Mouse (Mus musculus) liver, embryonic 13.5 days (tissue): ENCODE data around the gene Odf2l. TPM values are rescaled to one million over a fixed set of nuclear protein-coding genes. Genes with fewer than 3 reads are reported as not detected.
A peak's percentile ranks its signal among the peaks of the same experiment; 100 is the strongest.

Experiments
- ATAC-seq: fragments of 200-750 bp; cut with Nextera tagmentation; 2 replicates; pipeline ENCODE4 v1.8.0; 2017; ENCODE audit warnings: low read depth, mild to moderate bottlenecking, moderate number of reproducible peaks, moderate library complexity
- DNase-seq: peaks from one replicate; pipeline ENCODE4 v3.0.0; 2022
- H3K27ac ChIP-seq: fragments of 300-500 bp; sonication (generic); 2 replicates; pipeline ENCODE4 v1.5.1; 2015; ENCODE audit warnings: moderate library complexity, mild to moderate bottlenecking, inconsistent platforms
- H3K27me3 ChIP-seq: fragments of 300-500 bp; sonication (generic); 2 replicates; pipeline ENCODE4 v1.6.1; 2015; ENCODE audit warnings: mild to moderate bottlenecking, inconsistent platforms
- H3K36me3 ChIP-seq: fragments of 300-500 bp; sonication (generic); 2 replicates; pipeline ENCODE4 v1.6.1; 2015; ENCODE audit warnings: mild to moderate bottlenecking, inconsistent platforms
- H3K4me1 ChIP-seq: fragments of 300-500 bp; sonication (generic); replicated peaks from 2 replicates; pipeline ENCODE4 v1.6.1; 2015; ENCODE audit warnings: inconsistent platforms
- H3K4me2 ChIP-seq: fragments of 300-500 bp; sonication (generic); 2 replicates; pipeline ENCODE4 v1.6.1; 2015; ENCODE audit warnings: inconsistent platforms, mild to moderate bottlenecking, moderate library complexity
- H3K4me3 ChIP-seq: fragments of 300-500 bp; sonication (generic); replicated peaks from 2 replicates; pipeline ENCODE4 v1.5.1; 2015; ENCODE audit warnings: mild to moderate bottlenecking, inconsistent platforms
- H3K9ac ChIP-seq: fragments of 300-500 bp; sonication (generic); 2 replicates; pipeline ENCODE4 v1.6.1; 2015; ENCODE audit warnings: mild to moderate bottlenecking, inconsistent platforms
- H3K9me3 ChIP-seq: fragments of 300-500 bp; sonication (generic); replicated peaks from 2 replicates; pipeline ENCODE4 v1.6.1; 2016; ENCODE audit warnings: inconsistent platforms
- WGBS: fragments of 180-500 bp; shearing (Covaris S2); methylation state at CpG from one replicate; pipeline ENCODE4 v1.1.7; 2015; ENCODE audit not compliant: insufficient replicate concordance; 5-methylcytosine and 5-hydroxymethylcytosine counted together
- polyA plus RNA-seq: library from polyadenylated mRNA; unstranded; fragments of >200 nt; fragmentation: Nextera tagmentation; extraction: Ambion mirVana; gene quantifications from 2 replicates; pipeline ENCODE4 v1.2.1, GENCODE M21; 2015

Gene Odf2l
- polyA plus RNA-seq, 1 experiment from 2014 or later, result 7.9 TPM

DNA sequence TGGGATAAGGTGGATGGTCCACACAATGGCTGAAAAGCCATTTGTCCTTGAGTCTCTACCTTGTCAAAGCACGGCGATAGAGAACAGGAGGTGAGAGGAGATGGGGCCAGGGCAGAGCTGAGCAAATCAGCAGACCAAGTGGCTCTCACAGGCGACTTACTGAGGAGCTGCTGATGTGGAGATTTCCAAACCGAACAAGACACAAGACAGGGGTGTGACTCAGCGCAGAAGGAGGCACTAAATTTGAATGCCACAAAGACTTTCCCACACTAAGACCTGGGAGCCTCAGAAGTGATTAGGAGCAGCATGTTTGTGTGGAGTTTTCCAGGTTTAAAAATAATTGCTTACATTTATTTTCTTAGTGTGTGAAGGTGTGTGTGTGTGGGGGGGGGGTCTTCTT, 14.6 kb upstream of the Odf2l start:
- ATAC-seq, result no peak

DNA sequence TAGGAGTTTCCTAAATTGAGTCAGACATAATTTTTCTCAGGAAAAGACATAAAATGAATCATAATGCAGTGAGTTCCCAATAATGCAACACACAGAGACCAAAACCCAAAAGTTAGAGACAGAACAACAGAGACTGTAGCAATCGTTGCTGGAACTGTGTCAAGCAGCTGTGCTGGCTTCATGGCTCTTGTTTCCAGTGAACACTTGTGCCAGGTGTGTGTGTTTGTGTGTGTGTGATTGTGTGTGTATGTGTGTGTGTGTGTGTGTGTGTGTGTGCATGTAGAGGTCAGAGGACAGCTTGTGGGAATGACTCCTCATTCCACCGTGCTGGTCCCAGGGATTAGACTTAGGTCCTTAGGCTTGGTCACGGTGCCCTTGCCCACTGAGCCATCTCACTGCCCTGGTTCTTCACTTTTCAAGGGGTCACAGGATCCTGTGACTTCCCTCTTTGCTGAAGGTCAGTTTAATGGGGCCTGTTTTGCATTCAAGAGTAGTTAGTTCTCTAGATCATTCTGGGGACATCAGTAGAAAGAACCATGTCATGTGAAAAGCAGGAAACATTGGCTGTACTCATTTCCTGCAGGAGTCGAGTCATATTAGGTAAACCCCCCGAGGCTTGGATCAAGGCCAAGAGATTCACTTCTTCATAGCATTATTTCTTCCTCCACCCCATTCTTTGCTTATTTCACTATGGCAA, 13.2 kb upstream of the Odf2l start:
- DNase-seq (no peak), ATAC-seq (no peak)
- Histone ChIP-seq H3K9ac (no peak overlapping the region), H3K4me2 (no peak overlapping the region), H3K36me3 (no peaks in the 10 kb centered on the region), H3K4me1 (no peaks in the 10 kb centered on the region), H3K4me3 (no peak overlapping the region), H3K27me3 (no peaks in the 10 kb centered on the region), H3K9me3 (no peaks in the 10 kb centered on the region; the same call in 1 of the 2 replicates), H3K27ac (no peak overlapping the region)
- WGBS, result 36% methylated on average over 5 of the region's 5 CpGs

More for the DNA sequence above, 14.6 kb upstream of the Odf2l start:
- no peaks in the 10 kb centered on the region; the same call in 1 of the 2 replicates for H3K9me3 ChIP-seq
- H3K4me2 ChIP-seq, result no peak overlapping the region
- no peaks in the 10 kb centered on the region for H3K36me3 ChIP-seq
- H3K4me1 ChIP-seq, result no peaks in the 10 kb centered on the region
- no peaks in the 10 kb centered on the region for H3K27me3 ChIP-seq
- no peak overlapping the region for H3K9ac ChIP-seq
- H3K27ac ChIP-seq, result no peak overlapping the region
- WGBS, result 35% methylated on average over 5 of the region's 5 CpGs
- no peak overlapping the region for H3K4me3 ChIP-seq
- DNase-seq, result no peak

DNA sequence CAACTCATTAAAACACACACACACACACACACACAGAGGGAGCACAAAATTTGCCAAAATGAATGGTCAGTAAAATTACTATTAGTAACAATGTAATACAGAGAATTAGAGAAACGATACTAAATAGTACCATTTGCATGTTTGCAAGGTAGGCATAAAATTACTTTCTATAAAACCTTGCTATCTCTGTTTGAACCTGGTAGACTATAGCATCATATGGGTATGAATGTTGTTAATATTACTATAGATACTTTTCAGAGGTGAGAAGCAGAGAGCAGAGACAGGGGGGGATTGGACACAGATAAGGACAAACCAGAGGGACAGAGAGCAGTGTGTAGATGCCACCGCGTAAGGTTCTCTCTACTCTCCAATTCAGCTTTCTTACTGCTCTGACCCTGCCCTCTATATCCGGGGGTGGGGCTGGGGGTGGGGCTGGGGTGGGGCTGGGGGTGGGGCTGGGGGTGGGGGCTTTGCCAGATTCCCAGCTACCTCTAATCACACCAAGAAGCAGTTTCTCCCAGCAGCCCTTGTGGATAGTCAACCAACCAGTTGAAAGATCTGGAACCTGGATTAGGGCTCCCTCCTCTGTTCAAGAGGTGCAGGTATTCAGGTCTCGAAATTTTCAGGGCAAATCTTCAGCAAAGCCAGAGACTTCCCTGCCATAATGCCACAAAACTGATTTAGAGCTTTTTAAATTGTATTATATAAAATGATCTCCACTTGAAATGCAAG, 12.4 kb upstream of the Odf2l start:
- no peak overlapping the region for H3K4me3 ChIP-seq
- ATAC-seq, result peak; percentile 36; the same call in 1 of the 2 replicates
- WGBS, result 58% methylated on average over 5 of the region's 5 CpGs

DNA sequence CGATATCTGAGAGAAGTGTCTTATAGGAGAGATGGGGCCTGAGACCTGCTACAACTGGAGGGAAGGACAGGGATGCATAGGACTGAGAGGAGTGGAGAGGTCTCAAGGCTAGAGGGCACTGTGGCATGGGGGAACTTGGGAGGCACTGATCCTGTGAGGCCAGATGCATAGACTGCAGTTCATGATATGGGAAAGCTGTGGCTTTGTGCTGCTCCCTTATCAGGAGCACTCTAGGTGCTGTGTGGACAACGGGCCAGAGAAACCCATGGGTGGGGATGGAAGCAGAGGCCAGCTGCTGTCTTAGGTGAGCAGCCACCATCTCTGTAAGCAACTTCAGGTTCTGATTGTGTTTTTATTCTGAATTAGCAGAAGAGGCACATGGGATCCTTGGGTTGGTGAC, 3.2 kb upstream of the Odf2l start:
- Histone ChIP-seq H3K4me1 (peaks cover 26% of the 10 kb centered on the region), H3K9ac (no peak overlapping the region), H3K27ac (no peak overlapping the region), H3K36me3 (no peaks in the 10 kb centered on the region), H3K27me3 (no peaks in the 10 kb centered on the region), H3K4me3 (no peak overlapping the region), H3K9me3 (no peaks in the 10 kb centered on the region), H3K4me2 (no peak overlapping the region)
- ATAC-seq, result peak; percentile 6; the same call in 1 of the 2 replicates
- DNase-seq, result peak; percentile 4
- 46% methylated on average over 2 of the region's 2 CpGs for WGBS

More for the DNA sequence above, 12.4 kb upstream of the Odf2l start:
- Histone ChIP-seq H3K36me3 (no peaks in the 10 kb centered on the region), H3K9me3 (no peaks in the 10 kb centered on the region; the same call in 1 of the 2 replicates), H3K27me3 (no peaks in the 10 kb centered on the region), H3K27ac (no peak overlapping the region), H3K4me1 (no peaks in the 10 kb centered on the region), H3K4me2 (no peak overlapping the region), H3K9ac (no peak overlapping the region)
- DNase-seq, result no peak

DNA sequence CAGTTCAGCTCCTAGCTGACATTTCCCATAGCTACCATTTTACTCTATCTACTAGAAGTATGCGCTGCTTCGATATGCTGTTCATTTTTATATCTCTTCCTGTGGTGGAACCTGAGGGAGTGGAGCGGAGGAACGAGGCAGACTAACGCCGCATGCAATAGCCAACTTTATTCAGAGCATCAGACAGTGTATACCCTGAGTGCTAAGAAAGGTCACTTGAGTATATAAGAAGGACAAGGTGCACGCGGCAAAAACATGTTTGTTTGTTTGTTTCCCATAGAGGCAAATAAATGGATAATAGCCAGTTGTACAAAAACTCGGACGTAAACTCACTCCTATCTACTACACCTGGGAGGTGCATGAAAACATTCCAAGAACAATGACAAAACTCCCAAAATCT, 751 bp upstream of the Odf2l start:
- no peak for ATAC-seq
- H3K4me1 ChIP-seq, result peaks cover 26% of the 10 kb centered on the region
- H3K4me3 ChIP-seq, result peak overlapping the region; percentile 77
- H3K9ac ChIP-seq, result peak overlapping the region; percentile 47; the same call in 1 of the 2 replicates
- DNase-seq, result no peak
- no peaks in the 10 kb centered on the region for H3K27me3 ChIP-seq
- H3K9me3 ChIP-seq, result no peaks in the 10 kb centered on the region
- 75% methylated on average over 10 of the region's 10 CpGs for WGBS
- peak overlapping the region; percentile 73 for H3K4me2 ChIP-seq
- H3K27ac ChIP-seq, result no peak overlapping the region
- H3K36me3 ChIP-seq, result no peaks in the 10 kb centered on the region

DNA sequence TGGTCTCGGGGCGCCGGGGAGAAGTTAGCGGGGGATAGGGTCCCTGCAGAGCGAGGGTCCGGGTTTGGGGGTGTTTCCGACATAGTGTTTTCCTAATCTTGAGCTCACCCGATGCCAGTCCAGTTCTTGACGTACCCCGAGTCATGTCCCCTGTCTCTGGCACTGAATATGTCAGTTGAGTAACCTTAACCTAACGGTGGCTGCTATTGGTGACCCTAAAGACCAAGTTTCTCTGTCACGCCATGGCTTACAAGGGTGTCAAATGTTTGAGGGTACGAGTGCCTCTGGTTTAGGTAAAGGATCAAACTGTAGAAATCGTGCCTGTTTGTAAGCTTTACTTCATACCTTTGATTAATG, 592 bp downstream of the Odf2l start:
- H3K9ac ChIP-seq, result peak overlapping the region; percentile 82
- no peaks in the 10 kb centered on the region for H3K9me3 ChIP-seq
- no peaks in the 10 kb centered on the region for H3K27me3 ChIP-seq
- peak; percentile 14 for ATAC-seq
- peak overlapping the region; percentile 73 for H3K4me2 ChIP-seq
- peaks cover 26% of the 10 kb centered on the region for H3K4me1 ChIP-seq
- no peak for DNase-seq
- H3K4me3 ChIP-seq, result peak overlapping the region; percentile 77
- H3K36me3 ChIP-seq, result no peaks in the 10 kb centered on the region
- H3K27ac ChIP-seq, result peak overlapping the region; percentile 84
- 6% methylated on average over 14 of the region's 14 CpGs for WGBS

DNA sequence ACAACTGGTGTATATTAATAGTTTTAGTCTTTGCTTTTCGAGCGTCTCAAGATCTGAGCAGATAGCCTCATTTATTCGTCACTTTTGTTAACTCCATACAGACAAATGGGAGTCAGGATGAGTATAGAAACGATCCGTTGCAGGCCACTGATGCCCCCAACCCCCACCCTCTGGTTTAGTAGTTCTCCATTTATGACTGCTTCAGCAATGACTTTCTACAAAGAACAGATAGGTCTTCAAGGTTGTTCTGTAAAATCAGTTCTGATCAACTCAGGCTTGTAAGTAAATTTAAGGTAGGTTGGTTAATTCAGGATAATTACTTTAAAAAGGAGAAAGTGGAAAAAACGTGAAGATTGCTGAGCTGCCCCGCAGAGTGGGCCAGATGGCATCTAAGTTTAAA, 1.0 kb downstream of the Odf2l start:
- ATAC-seq, result no peak
- no peaks in the 10 kb centered on the region for H3K27me3 ChIP-seq
- no peaks in the 10 kb centered on the region for H3K9me3 ChIP-seq

DNA sequence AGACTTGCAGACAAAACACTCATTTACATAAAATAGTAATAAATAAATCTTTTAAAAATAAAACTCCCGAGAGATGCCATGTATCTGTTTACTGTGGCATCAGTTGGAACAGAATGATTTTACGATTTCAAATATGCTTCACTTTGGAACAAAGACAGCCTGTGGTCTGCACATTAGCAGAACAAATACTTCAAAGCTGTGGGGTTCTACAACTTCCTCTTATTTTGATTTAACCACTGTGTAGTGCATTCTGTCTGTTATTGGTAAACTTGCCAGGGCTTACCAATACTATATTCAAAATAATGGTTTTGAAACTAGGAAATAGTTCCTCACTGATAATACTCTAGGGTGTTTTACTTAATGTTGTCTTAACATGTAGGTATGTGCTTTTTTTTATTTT, 8.2 kb downstream of the Odf2l start:
- no peak for ATAC-seq
- Histone ChIP-seq H3K4me3 (no peak overlapping the region), H3K36me3 (peaks cover 3% of the 10 kb centered on the region; the same call in 1 of the 2 replicates), H3K9ac (no peak overlapping the region), H3K4me1 (no peaks in the 10 kb centered on the region), H3K4me2 (no peak overlapping the region), H3K27ac (no peak overlapping the region), H3K27me3 (no peaks in the 10 kb centered on the region), H3K9me3 (no peaks in the 10 kb centered on the region)
- WGBS, result 80% methylated on average over 2 of the region's 2 CpGs
- DNase-seq, result no peak

More for the DNA sequence above, 1.0 kb downstream of the Odf2l start:
- Histone ChIP-seq H3K9ac (peak overlapping the region; percentile 82), H3K4me1 (peaks cover 26% of the 10 kb centered on the region), H3K36me3 (no peaks in the 10 kb centered on the region), H3K27ac (no peak overlapping the region), H3K4me2 (peak overlapping the region; percentile 73), H3K4me3 (peak overlapping the region; percentile 77)
- DNase-seq, result no peak
- WGBS, result 59% methylated on average over 7 of the region's 7 CpGs

DNA sequence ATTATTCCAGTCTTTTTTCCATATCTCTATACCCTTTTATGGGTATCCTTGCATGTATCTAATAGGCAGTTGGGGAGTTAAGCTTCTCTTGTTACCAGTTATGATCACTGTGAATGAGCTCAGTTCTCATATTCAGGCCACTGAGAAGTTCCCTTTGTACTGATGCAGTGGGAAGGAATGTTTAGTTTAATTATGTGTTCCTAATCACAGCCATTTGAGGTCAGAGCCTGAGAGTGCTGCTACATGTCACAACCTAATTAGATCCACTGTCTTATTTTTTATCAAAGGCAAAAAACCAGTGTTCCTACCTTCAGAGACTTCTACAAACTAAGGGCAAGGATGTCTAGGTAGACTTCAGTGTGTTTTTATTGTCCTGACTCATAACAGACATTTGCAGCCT, 11.0 kb downstream of the Odf2l start:
- no peak for ATAC-seq
- Histone ChIP-seq H3K4me3 (no peak overlapping the region), H3K27me3 (no peaks in the 10 kb centered on the region), H3K27ac (no peak overlapping the region), H3K4me1 (no peaks in the 10 kb centered on the region), H3K36me3 (peaks cover 16% of the 10 kb centered on the region), H3K9me3 (no peaks in the 10 kb centered on the region), H3K9ac (no peak overlapping the region), H3K4me2 (no peak overlapping the region)
- DNase-seq, result no peak

DNA sequence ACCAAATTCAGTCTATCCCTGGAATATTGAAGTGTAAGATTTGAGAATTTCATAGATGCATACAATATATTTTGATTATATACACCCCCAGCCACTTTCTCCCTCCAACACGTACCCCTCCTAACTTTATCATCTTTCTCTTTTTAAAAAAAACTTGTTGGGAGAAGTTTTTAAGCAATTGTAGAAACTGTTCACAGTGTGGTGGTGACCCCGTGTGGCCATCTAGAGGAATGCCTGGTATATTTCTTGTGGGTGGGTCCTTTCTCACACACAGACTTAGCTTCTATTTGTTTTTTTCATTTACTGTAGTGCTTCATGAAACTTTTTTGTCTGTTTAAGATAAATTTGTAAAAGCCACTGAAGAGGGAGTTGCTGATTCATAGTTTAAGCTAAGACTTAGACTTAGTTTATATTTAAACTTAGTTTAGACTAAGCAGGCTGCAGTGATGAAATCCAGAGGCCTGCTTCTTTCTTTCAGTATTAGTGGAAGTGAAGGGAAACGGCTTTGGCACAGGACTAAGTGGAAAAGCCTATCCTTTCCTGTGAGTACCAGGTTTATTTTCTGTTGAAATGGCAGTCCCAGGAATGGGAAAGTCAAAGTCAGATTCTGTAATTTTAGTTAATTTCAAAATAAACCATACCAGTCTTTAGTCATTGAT, 13.0 kb downstream of the Odf2l start:
- Histone ChIP-seq H3K9ac (no peak overlapping the region), H3K27me3 (no peaks in the 10 kb centered on the region), H3K4me1 (no peaks in the 10 kb centered on the region), H3K4me2 (no peak overlapping the region), H3K36me3 (peaks cover 16% of the 10 kb centered on the region), H3K9me3 (no peaks in the 10 kb centered on the region), H3K27ac (no peak overlapping the region), H3K4me3 (no peak overlapping the region)
- 16% methylated on average over 3 of the region's 3 CpGs for WGBS
- ATAC-seq, result no peak
- no peak for DNase-seq

DNA sequence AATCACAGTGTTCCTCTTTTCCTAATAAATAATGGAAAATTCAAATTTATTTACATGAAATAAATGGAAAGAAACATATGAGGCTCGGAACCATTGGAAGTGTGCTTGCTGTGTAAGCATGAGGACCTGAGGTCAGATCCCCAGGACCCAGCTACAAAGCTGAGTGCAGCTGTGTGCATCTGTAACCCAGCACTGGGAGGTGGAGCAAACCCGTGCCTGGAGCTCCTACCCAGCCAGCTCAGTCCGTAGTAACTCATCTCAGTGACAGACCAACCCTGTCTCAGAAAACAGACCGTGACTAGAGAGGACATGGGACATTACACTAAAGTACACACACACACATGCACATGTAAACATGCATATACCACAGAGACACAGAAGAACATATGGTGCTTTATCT, 21.8 kb downstream of the Odf2l start:
- DNase-seq, result no peak
- Histone ChIP-seq H3K9me3 (no peaks in the 10 kb centered on the region), H3K4me2 (no peak overlapping the region), H3K9ac (no peak overlapping the region), H3K27me3 (no peaks in the 10 kb centered on the region), H3K4me3 (no peak overlapping the region), H3K27ac (no peak overlapping the region), H3K4me1 (no peaks in the 10 kb centered on the region), H3K36me3 (no peaks in the 10 kb centered on the region; the same call in 1 of the 2 replicates)
- ATAC-seq, result no peak
- 74% methylated on average over 4 of the region's 4 CpGs for WGBS
